Mouse (Mus musculus): ENCODE measurements at regions not wholly inside any gene's neighbourhood (a gene's known extent, or its start where the extent isn't known, plus 50 kb on each side); places are given as distances from the start of the nearest gene placed in this dataset.

DNA sequence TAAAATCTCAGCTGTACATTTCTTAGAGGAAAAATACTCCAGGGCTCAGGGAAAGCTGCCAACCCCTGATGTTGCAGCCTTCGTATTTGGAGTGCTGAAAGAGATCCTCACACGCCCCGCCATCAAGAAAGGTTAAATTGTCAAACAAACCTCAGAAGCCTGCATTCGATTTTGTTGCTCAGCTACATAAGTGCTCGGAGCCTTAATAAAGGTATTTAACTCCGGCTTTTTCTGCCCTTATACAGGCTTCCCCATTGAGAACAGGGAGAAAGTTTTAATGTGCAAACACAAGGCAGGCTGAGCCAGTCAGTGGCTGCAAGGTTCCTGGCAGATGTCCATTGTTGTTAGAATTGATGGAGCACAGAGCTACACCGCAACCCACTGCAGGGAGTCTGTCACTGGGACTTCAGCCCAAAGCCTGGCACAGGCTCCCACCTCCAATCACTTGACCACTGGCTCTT, 107.0 kb upstream of the Tmc3 start:
- intact Hi-C loops (cut with DNase I) = no loop called here
- peak in 1 of 2 experiments; percentile 13 for DNase-seq (ENCODE audit: extremely low spot score in 1 of 2, low spot score in 2 of 2)

DNA sequence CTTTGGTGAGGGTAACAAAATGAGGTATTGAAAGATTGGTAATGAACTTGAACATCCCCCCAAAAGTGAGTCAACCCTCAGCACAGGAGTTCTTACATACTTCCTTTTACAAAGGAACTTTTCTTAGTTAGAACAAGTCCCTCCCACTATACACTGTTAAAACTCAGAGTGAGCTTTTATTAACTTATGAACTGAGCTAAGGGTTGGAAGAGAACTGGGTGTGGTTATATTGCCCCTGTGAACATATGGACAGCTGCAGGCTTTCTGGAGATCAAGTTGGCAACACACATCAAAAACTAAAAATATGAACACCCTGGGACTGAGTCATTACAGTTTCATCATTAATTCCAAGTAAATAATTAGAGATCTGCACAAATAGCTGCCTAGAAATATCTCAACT, 103.1 kb upstream of the Tmc3 start:
- intact Hi-C loops (cut with DNase I) = no loop called here
- DNase-seq (ENCODE audit: extremely low spot score in 1 of 2, low spot score in 2 of 2) = no peak

DNA sequence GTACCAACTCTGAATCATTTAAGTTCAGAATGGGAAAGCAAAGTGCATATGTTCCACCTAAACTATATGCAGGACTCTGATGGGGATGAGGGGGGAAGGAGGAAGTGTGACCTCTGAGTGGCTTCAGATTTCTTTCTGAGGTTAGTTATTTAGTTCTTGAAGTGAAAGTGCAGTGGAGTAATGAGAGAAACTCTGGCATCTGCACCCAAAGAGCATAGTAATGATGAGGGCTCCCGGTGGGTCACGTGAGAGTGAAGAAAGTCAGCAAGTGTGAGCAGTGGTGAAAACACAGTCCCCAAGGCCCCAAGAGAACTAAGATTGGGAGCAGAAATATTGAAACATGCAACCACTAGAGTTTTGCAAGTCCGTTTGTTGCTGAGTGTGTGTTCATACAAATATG, 102.5 kb upstream of the Tmc3 start:
- intact Hi-C loops (cut with DNase I) = no loop called here
- DNase-seq (ENCODE audit: extremely low spot score in 1 of 2, low spot score in 2 of 2) = no peak

DNA sequence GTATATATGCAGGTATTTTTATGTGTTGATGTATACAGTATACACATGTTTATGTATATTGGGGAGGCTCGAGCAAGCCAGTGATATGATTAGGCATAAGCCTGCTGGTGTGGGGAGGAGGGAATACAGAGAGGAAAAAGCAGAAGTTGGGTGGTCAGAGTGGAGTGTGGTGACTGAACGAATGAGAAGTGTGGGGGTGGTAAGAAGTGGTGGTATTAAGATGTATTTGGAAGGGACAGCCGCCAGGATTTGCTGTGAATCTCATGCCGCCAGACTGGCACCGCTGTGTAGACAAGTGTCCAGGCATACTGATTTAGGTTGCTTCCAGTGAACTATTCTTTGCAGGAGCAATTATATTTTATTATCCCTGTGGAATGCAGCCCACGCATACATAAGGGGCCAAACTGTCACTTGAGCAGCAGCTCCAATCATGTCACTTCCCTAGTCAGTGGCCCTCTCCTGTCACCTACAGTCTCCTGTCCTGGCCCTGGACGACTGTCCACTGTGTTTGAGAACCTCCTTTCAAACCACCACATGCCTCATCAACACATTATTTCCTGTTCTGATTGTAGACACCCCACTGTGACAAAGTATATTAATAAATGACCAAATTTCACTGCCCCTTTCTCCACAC, 101.9 kb upstream of the Tmc3 start:
- DNase-seq (ENCODE audit: extremely low spot score in 1 of 2, low spot score in 2 of 2) = no peak
- intact Hi-C loops (cut with DNase I) = no loop called here

DNA sequence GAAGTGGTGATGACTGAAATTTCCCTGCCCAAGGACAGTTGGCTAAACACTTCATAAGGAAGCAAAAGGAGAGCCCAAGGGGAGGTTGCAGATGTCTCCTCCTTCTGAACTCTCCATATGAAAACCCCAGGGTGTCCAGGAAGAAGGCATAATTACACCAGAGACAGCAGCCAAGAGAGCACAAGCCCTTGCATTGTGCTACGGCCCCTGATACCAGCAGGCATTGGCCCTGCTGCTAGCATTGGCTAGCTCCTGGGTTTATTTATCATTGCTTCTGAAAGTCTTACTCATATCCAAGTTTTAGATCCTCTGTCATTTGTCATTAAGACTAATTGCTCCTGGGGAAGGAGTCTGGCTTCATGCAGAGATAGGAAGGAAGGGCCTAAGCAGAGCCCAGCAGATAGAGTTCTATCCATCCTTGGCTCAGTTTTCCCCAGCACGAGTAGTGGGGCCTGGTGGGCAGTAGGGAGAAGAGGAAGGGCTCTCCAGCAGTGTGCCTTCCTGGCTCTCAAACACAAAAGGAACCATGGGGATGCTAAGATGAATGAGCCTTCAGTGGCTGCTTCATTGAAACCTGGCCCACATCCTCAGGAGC, 98.5 kb upstream of the Tmc3 start:
- intact Hi-C loops (cut with DNase I) = no loop called here
- no peak for DNase-seq (ENCODE audit: extremely low spot score in 1 of 2, low spot score in 2 of 2)

DNA sequence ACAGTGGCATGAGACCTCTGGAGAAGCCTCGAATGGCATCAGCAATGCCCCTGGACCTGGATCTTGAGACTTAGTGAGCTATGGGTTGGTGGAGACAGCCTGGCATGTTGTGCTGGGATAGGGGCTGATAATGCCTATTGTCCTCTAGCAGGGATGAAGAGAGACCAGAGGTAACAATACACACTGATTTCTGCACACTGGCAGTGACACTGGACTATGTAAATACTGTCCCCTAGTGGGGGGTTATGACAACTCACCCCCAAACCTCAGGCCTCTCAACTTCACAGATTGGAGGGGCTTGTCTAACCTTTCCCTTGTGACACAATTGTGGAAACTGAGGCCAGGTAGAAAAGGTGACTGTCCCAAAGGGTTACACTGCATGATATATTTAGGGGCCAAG, 94.9 kb upstream of the Tmc3 start:
- intact Hi-C loops (cut with DNase I) = no loop called here
- DNase-seq (ENCODE audit: extremely low spot score in 1 of 2, low spot score in 2 of 2) = no peak

DNA sequence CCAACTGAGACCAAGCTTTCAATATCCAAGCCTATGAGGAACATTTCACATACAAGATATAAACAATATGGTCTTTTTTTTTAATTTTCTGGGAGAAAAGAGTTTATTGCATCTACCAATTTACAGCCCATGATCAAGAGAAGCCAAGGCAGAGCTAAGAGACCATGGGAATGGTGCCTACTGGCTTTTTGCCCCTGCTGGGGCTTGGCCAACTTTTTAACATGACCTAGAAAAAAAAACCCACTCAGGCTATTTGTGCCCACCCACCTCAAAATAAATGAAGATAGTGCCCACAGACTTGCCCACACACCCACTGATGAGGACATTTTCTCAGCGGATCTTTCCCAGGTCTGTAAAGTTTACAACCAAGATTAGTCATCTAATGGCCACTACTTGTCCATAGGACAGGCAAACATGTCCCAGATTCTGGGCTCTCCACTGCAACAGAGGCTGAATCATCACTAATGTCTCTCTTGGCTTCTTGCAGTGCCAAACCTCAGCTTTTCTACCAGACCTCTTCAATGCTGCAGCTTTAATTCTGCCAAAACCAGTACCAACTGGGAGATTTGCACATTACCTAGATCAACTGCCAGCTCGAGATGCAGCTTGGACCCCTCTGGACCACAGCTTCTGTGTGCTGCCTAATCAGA, 79.6 kb upstream of the Tmc3 start:
- DNase-seq (ENCODE audit: extremely low spot score in 1 of 2, low spot score in 2 of 2) = no peak

DNA sequence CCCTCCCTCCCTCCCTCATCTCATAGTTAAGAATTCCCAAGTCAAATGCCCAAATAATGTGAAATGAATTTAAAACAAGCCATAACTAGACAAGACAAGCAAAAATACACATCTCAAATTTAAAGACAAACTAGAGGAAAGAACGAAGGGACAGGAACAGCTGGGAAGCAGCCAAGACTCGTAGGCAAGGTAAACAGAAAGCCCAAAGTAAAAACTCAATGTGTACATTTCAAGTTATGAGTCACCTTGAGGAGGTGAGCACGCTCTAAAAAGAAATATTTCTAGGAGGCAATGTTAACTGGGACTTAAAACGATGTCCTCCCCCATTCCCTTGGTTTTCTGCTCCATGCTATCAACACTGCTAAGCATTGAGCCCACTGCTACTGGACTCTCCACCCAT, 68.4 kb upstream of the Tmc3 start:
- no peak for DNase-seq (ENCODE audit: extremely low spot score in 1 of 2, low spot score in 2 of 2)
- intact Hi-C loops (cut with DNase I) = no loop called here

More for the DNA sequence above, 79.6 kb upstream of the Tmc3 start:
- intact Hi-C loops (cut with DNase I) = no loop called here

DNA sequence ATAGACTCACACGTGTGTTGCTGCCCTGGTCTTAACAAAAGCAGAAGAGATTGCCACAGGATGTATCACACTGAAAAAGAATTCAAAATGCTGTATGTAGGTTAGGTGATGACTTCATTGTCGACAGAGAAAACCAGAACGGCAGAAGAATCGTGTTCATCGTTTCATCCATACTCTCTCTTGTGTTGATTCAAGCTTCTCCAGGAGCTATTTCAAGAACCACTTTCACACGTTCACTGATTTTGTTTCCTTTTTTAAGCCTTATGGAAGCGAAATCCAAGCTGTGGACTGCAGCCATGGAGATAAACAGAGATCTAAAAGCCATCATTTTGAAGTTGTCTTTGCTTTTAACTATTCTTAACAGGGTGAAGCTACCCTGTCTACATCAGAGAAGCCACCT, 63.2 kb upstream of the Tmc3 start:
- peak in 1 of 2 experiments; percentile 59 for DNase-seq (ENCODE audit: extremely low spot score in 1 of 2, low spot score in 2 of 2)
- intact Hi-C loops (cut with DNase I) = no loop called here
